Mouse (Mus musculus): ENCODE data around the gene Npvf. TPM values are rescaled to one million over a fixed set of nuclear protein-coding genes. Genes with fewer than 3 reads are reported as not detected.
A peak's percentile ranks its signal among the peaks of the same experiment; 100 is the strongest.
"Not testable (repeated sequence)": the region's sequence is repeated elsewhere in the genome, so short reads cannot be mapped to it uniquely, and the experiment has no call there.

The Npvf gene
- polyA plus RNA-seq, 1 experiment from 2014 or later: not detected

DNA sequence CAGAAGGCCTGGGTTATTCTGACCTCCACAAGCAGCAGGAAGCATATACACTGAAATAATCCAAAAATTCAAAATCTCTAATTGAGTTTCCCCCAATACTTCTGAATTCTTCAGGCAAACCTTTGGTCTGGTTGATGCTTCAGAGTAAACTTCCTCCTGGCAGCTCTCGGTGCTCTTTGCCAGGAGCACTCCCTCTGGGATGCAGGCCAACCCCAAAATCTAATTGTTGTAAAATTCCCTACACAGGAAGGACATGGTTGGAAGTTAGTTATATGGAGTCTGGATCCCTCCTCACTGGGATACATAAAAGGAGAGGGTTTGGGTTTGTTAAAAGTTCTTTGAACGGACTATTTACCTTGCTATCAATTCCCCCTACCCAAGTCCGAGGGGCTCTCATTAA is 9.5 kb downstream of the Npvf start:
- Histone ChIP-seq H3K36me3 (replicated peaks; ENCODE audit: insufficient read depth, low read length) (no peaks in the 10 kb centered on the region), H3K4me2 (ENCODE audit: low read depth, low read length) (no peak overlapping the region), H3K27me3 (ENCODE audit: insufficient read depth, low read length) (no peaks in the 10 kb centered on the region), H3K27ac (ENCODE audit: low read depth) (no peak overlapping the region), H3K4me3 (ENCODE audit: low read depth, low read length) (no peak overlapping the region), H3K9me3 (ENCODE audit: low read length) (no peaks in the 10 kb centered on the region), H3K4me1 (ENCODE audit: insufficient read depth) (no peaks in the 10 kb centered on the region), H3K9ac (replicated peaks) (no peak overlapping the region)
- ATAC-seq (no peak), DNase-seq (no peak)
- TF ChIP-seq EP300 (IDR thresholded peaks at IDR 0.05; ENCODE audit: low read depth): no peak
- no peak for TF ChIP-seq CTCF (IDR thresholded peaks at IDR 0.05; ENCODE audit: low read depth)
- WGBS (ENCODE audit: insufficient replicate concordance): 69% methylated on average over 3 of the region's 3 CpGs

- H3K9ac ChIP-seq (replicated peaks): no peak overlapping the region
- no peaks in the 10 kb centered on the region for H3K36me3 ChIP-seq (replicated peaks; ENCODE audit: insufficient read depth, low read length)
- no peaks in the 10 kb centered on the region for H3K4me1 ChIP-seq (ENCODE audit: insufficient read depth)
- no peak for TF ChIP-seq EP300 (IDR thresholded peaks at IDR 0.05; ENCODE audit: low read depth)
- no peak for TF ChIP-seq CTCF (IDR thresholded peaks at IDR 0.05; ENCODE audit: low read depth)
- 69% methylated on average over 5 of the region's 5 CpGs for WGBS (ENCODE audit: insufficient replicate concordance)
- no peak for DNase-seq
- no peak overlapping the region for H3K4me3 ChIP-seq (ENCODE audit: low read depth, low read length)
- H3K4me2 ChIP-seq (ENCODE audit: low read depth, low read length): no peak overlapping the region
- H3K9me3 ChIP-seq (ENCODE audit: low read length): no peaks in the 10 kb centered on the region
- no peak for ATAC-seq
- H3K27me3 ChIP-seq (ENCODE audit: insufficient read depth, low read length): no peaks in the 10 kb centered on the region
- no peak overlapping the region for H3K27ac ChIP-seq (ENCODE audit: low read depth)
Measured at GRCm38 (mm10) chr6:50641898-50642297, 12.3 kb downstream of the Npvf start.

GRCm38 (mm10) chr6:50640377-50640776 is 13.9 kb downstream of the Npvf start:
- WGBS (ENCODE audit: insufficient replicate concordance): 55% methylated on average over 4 of the region's 4 CpGs
- no peaks in the 10 kb centered on the region for H3K4me1 ChIP-seq (ENCODE audit: insufficient read depth)
- TF ChIP-seq CTCF (IDR thresholded peaks at IDR 0.05; ENCODE audit: low read depth) (no peak), EP300 (IDR thresholded peaks at IDR 0.05; ENCODE audit: low read depth) (no peak)
- no peaks in the 10 kb centered on the region for H3K9me3 ChIP-seq (ENCODE audit: low read length)
- ATAC-seq (no peak), DNase-seq (no peak)
- no peaks in the 10 kb centered on the region for H3K36me3 ChIP-seq (replicated peaks; ENCODE audit: insufficient read depth, low read length)
- H3K27me3 ChIP-seq (ENCODE audit: insufficient read depth, low read length): no peaks in the 10 kb centered on the region
- no peak overlapping the region for H3K9ac ChIP-seq (replicated peaks)
- no peak overlapping the region for H3K27ac ChIP-seq (ENCODE audit: low read depth)
- no peak overlapping the region for H3K4me3 ChIP-seq (ENCODE audit: low read depth, low read length)
- H3K4me2 ChIP-seq (ENCODE audit: low read depth, low read length): no peak overlapping the region

DNA sequence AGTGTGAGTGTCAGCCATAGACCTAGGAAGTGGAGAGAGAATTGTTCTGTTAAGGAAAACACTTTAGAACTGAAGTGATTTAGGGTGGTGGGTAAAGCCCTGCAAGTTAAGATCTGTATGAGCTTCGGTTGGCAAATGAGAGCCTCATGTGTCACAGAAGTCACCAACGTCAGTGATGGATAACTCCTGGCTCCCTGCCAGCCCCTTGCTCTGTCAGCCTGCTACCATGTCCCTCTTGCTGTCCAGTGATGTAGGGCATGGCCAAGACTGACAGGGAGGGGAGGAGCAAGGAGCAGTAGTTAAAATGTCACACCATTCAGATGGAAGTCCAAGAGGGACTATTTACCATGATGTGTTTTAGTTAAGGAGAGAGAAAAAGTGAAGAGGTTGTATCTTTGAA is 14.6 kb downstream of the Npvf start:
- 40% methylated on average over 2 of the region's 2 CpGs for WGBS (ENCODE audit: insufficient replicate concordance)
- no peak overlapping the region for H3K27ac ChIP-seq (ENCODE audit: low read depth)
- H3K9me3 ChIP-seq (ENCODE audit: low read length): no peaks in the 10 kb centered on the region
- H3K36me3 ChIP-seq (replicated peaks; ENCODE audit: insufficient read depth, low read length): no peaks in the 10 kb centered on the region
- no peak overlapping the region for H3K9ac ChIP-seq (replicated peaks)
- H3K4me3 ChIP-seq (ENCODE audit: low read depth, low read length): no peak overlapping the region
- H3K4me1 ChIP-seq (ENCODE audit: insufficient read depth): no peaks in the 10 kb centered on the region
- TF ChIP-seq EP300 (IDR thresholded peaks at IDR 0.05; ENCODE audit: low read depth) (no peak), CTCF (IDR thresholded peaks at IDR 0.05; ENCODE audit: low read depth) (no peak)
- no peak for ATAC-seq
- H3K4me2 ChIP-seq (ENCODE audit: low read depth, low read length): no peak overlapping the region
- no peaks in the 10 kb centered on the region for H3K27me3 ChIP-seq (ENCODE audit: insufficient read depth, low read length)
- DNase-seq: no peak

GRCm38 (mm10) chr6:50626170-50626569 is 28.1 kb downstream of the Npvf start:
- H3K9me3 ChIP-seq (ENCODE audit: low read length); H3K4me1 ChIP-seq (ENCODE audit: insufficient read depth); H3K9ac ChIP-seq (replicated peaks); ATAC-seq; H3K36me3 ChIP-seq (replicated peaks; ENCODE audit: insufficient read depth, low read length); H3K27ac ChIP-seq (ENCODE audit: low read depth); H3K4me2 ChIP-seq (ENCODE audit: low read depth, low read length); H3K4me3 ChIP-seq (ENCODE audit: low read depth, low read length); DNase-seq; H3K27me3 ChIP-seq (ENCODE audit: insufficient read depth, low read length): not testable (repeated sequence)
- 66% methylated on average over 2 of the region's 2 CpGs for WGBS (ENCODE audit: insufficient replicate concordance)
- 0 out of 2 replicates have a peak, but pooled peaks have one; percentile 11 for TF ChIP-seq CTCF (IDR thresholded peaks at IDR 0.05; ENCODE audit: low read depth)

DNA sequence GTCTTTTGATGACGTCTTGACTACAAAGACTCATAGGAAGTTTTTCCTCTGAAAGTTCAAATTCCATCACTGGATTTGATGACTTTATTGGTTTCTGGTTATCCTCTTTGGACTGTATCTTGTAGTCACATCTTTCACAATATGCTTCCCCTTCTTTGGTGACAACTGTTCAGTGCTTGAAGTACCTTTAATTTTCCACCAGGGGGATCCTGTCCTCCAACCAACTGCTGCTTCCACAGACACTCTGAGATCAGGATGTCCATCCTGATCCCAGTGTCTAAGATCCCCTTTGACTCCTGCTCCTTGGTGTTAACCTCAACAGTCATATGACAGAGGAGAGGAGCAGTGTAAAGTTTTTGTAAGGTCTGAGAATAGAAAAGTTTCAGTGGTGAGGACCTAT is 36.0 kb downstream of the Npvf start:
- ATAC-seq; H3K27me3 ChIP-seq (ENCODE audit: insufficient read depth, low read length); H3K27ac ChIP-seq (ENCODE audit: low read depth); H3K36me3 ChIP-seq (replicated peaks; ENCODE audit: insufficient read depth, low read length); H3K4me1 ChIP-seq (ENCODE audit: insufficient read depth); H3K9ac ChIP-seq (replicated peaks); H3K4me3 ChIP-seq (ENCODE audit: low read depth, low read length); DNase-seq; H3K4me2 ChIP-seq (ENCODE audit: low read depth, low read length); H3K9me3 ChIP-seq (ENCODE audit: low read length): not testable (repeated sequence)
- peak; percentile 40 for TF ChIP-seq CTCF (IDR thresholded peaks at IDR 0.05; ENCODE audit: low read depth)
- 57% methylated on average over 1 of the region's 1 CpGs for WGBS (ENCODE audit: insufficient replicate concordance)

DNA sequence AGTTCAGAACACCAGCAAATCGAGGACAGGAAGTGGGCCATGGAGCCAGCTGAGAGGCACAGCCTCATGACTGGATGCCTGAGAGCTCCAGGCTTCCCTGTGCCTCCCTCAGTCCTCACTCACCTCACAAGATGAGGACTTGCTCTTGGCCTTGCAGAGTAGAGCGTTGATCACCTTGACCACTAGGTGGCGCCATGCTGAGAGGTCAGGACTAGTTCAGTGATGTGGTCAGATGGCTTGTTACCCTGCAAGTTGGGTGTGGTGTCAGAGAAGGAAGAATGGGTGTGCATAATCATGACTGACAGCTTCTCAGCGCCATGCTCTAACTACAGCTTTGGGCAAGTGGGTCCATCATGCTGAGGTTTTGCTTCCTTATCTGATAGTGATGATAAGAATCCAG is 52.6 kb downstream of the Npvf start:
- Histone ChIP-seq H3K27ac (ENCODE audit: low read depth) (no peak overlapping the region), H3K4me3 (ENCODE audit: low read depth, low read length) (no peak overlapping the region), H3K4me1 (ENCODE audit: insufficient read depth) (no peaks in the 10 kb centered on the region), H3K9ac (replicated peaks) (no peak overlapping the region), H3K27me3 (ENCODE audit: insufficient read depth, low read length) (no peaks in the 10 kb centered on the region), H3K36me3 (replicated peaks; ENCODE audit: insufficient read depth, low read length) (no peaks in the 10 kb centered on the region), H3K9me3 (ENCODE audit: low read length) (no peaks in the 10 kb centered on the region), H3K4me2 (ENCODE audit: low read depth, low read length) (no peak overlapping the region)
- DNase-seq (peak; percentile 78), ATAC-seq (no peak)
- no peak for TF ChIP-seq EP300 (IDR thresholded peaks at IDR 0.05; ENCODE audit: low read depth)
- peak; percentile 93 for TF ChIP-seq CTCF (IDR thresholded peaks at IDR 0.05; ENCODE audit: low read depth)
- 25% methylated on average over 4 of the region's 4 CpGs for WGBS (ENCODE audit: insufficient replicate concordance)

Other genes with a start within 250 kb of the Npvf start
- 0.73 and 0.96 TPM in 2 replicates for gene Osbpl3, start 198.2 kb downstream of the Npvf start, polyA plus RNA-seq (2015; fragmentation: Nextera tagmentation; extraction: Ambion mirVana)
- gene Cycs, start 87.9 kb downstream of the Npvf start, polyA plus RNA-seq (2015; fragmentation: Nextera tagmentation; extraction: Ambion mirVana): 71.6 and 73.2 TPM in 2 replicates
- gene 4921507P07Rik, start 57.8 kb downstream of the Npvf start, polyA plus RNA-seq (2015; fragmentation: Nextera tagmentation; extraction: Ambion mirVana): 0.43 TPM in 2 replicates